Mouse (Mus musculus) heart, postnatal 0 days (tissue): ENCODE measurements around the gene Olfr360.
"Not testable (repeated sequence)": the region's sequence is repeated elsewhere in the genome, so short reads cannot be mapped to it uniquely, and the experiment has no call there.

ENCODE experiments used
- CTCF ChIP-seq: IDR thresholded peaks from 2 replicates; pipeline ENCODE4 v1.5.1; 2016; ENCODE audit warnings: antibody characterized with exemption, control low read depth, low read depth
- EP300 ChIP-seq: IDR thresholded peaks from 2 replicates; pipeline ENCODE4 v1.6.1; 2016; ENCODE audit warnings: antibody characterized with exemption, low read depth

DNA sequence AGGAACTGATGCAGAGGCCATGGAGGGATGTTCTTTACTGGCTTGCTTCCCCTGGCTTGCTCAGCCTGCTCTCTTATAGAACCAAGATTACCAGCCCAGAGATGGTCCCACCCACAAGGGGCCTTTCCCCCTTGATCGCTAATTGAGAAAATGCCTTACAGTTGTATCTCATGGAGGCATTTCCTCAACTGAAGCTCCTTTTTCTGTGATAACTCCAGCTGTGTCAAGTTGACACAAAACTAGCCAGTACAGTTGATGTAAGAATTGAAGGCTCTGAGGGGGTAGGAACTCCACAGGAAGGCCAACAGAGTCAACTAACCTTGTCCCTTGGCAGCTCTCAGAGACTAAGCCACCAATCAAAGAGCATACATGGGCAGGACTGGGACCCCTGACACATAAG is 23.6 kb downstream of the Olfr360 start, which contains the start of gene Olfr361:
- TF ChIP-seq CTCF, EP300: not testable (repeated sequence)
